Mouse (Mus musculus): ENCODE measurements around the gene Nipsnap1.

The Nipsnap1 gene

DNA sequence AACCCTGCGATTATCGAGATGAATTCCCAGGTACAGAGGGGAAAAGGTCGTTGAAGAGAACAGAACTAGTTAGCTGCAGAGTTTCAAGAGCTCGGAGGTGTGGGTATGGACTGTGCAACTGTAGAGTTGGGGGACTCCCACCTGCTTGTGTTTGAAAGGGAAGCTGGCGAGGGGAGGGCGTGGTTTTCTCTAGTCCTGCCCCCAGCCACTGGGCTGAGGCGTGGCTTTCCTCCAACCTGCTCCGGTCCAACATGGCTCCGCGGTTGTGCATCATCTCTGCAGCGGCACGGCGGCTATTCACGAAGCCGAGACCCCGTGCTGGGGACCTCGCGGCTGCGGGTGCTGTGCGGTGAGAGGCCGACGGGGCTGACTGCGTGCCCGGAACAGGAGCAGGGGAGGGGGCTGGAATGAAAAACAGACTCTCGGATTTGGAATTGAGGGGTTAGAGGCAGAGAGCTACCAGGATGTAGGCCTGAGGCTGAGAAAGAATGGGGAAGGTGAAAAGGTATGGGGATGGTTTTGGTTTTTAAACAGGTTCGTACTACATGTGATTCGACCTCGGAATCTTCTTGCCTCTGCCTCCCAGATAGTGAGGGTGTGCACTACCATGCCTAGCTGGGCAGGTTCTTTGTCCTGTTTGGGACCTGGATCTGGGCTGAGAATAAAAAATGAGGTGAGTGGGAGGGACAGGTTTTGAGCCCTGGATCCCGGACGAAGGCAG is at the start of gene Nipsnap1:
Gene Nipsnap1, plus strand, starts transcription at position 197 of the 721 bp plus-strand sequence.
- peak; percentile 64 for DNase-seq (ENCODE audit: low spot score)

DNA sequence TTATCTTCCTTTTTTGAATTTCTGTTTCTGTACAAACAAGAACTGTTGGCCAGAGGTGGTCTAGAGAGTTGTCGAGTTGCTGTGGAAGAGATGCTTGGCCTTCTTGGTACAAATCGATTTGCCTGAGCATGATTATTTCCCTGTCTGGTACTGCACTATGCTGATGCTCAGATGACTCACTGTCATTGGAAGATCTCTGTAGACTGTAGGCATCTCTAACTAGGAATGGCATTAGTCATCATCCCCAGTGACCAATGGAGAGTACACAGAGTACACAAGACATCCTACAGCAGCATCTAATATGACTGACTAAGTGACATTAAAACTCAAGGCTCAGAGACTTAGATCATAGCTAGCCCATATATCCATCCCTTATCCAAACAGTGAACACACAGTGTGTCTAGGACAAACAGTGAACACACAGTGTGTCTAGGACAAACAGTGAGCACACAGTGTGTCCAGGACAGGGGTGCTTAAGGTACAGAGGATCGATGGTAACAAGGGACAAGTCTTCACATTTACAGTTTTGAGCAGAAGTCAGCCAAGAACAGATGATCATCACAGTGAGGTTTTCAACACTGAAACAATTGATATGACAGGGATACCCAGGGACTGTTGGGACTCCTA is 47.5 kb upstream of the Nipsnap1 start:
- DNase-seq (ENCODE audit: low spot score) = no peak

- DNase-seq (ENCODE audit: low spot score) = no peak
Measured at GRCm38 (mm10) chr11:4827340-4827739, 46.4 kb upstream of the Nipsnap1 start.

GRCm38 (mm10) chr11:4827916-4828315 is 45.8 kb upstream of the Nipsnap1 start:
- DNase-seq (ENCODE audit: low spot score) = no peak

GRCm38 (mm10) chr11:4831066-4831465 is 42.7 kb upstream of the Nipsnap1 start:
- DNase-seq (ENCODE audit: low spot score) = no peak

GRCm38 (mm10) chr11:4833295-4833939 is 40.3 kb upstream of the Nipsnap1 start:
- DNase-seq (ENCODE audit: low spot score) = no peak

- DNase-seq (ENCODE audit: low spot score) = no peak
Measured at GRCm38 (mm10) chr11:4835436-4835835, 38.3 kb upstream of the Nipsnap1 start.

- DNase-seq (ENCODE audit: low spot score) = peak; percentile 42
Measured at GRCm38 (mm10) chr11:4836755-4837154, 37.0 kb upstream of the Nipsnap1 start.

- DNase-seq (ENCODE audit: low spot score) = no peak
Measured at GRCm38 (mm10) chr11:4837342-4837741, 36.4 kb upstream of the Nipsnap1 start.

- DNase-seq (ENCODE audit: low spot score) = no peak
Measured at GRCm38 (mm10) chr11:4838235-4838634, 35.5 kb upstream of the Nipsnap1 start.

- DNase-seq (ENCODE audit: low spot score) = no peak
Measured at GRCm38 (mm10) chr11:4840942-4841526, 32.7 kb upstream of the Nipsnap1 start.

- DNase-seq (ENCODE audit: low spot score) = peak; percentile 33
Measured at GRCm38 (mm10) chr11:4848483-4849248, 25.1 kb upstream of the Nipsnap1 start.

- DNase-seq (ENCODE audit: low spot score) = peak; percentile 85
Measured at GRCm38 (mm10) chr11:4849258-4849943, 24.4 kb upstream of the Nipsnap1 start, which contains the start of gene Nf2. Nf2 (minus strand) TSS chr11:4849536.

DNA sequence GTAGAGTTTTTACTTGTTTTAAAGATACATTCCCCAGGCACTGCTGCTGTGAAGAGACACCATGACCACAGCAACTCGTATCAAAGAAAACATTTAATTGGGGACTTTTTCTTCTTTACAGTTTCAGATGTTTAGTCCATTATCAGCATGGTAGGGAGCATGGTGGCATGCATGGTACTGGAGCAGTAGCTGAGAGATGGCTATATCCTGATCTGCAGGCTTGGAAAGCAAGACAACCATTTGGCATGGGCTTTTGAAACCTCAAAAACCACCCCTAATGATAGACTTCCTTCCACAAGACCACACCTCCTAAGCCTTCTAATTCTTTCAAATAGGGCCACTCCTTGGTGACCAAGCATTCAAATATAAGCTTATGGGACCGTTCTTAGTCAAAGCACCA is 23.3 kb upstream of the Nipsnap1 start:
- no peak for DNase-seq (ENCODE audit: low spot score)

- no peak for DNase-seq (ENCODE audit: low spot score)
Measured at GRCm38 (mm10) chr11:4853021-4853420, 20.7 kb upstream of the Nipsnap1 start.

DNA sequence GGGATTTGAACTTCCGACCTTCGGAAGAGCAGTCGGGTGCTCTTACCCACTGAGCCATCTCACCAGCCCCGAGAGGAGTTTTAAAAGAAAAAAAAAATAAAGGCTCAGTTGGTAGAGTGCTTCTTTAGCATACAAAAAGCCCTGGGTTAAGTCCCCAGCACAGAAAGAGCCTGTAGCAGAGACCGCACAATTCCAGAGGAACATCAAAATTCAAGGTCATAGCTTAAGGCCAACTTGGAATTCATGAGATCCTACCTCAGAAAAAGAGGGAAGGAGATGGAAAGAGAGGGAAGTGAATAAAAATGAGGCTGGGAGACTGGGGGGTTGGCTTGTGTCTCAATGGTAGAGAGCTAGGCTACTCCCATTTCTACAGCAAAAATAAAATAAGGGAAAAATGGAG is 19.6 kb upstream of the Nipsnap1 start:
- no peak for DNase-seq (ENCODE audit: low spot score)

GRCm38 (mm10) chr11:4858416-4858815 is 15.3 kb upstream of the Nipsnap1 start:
- no peak for DNase-seq (ENCODE audit: low spot score)

DNA sequence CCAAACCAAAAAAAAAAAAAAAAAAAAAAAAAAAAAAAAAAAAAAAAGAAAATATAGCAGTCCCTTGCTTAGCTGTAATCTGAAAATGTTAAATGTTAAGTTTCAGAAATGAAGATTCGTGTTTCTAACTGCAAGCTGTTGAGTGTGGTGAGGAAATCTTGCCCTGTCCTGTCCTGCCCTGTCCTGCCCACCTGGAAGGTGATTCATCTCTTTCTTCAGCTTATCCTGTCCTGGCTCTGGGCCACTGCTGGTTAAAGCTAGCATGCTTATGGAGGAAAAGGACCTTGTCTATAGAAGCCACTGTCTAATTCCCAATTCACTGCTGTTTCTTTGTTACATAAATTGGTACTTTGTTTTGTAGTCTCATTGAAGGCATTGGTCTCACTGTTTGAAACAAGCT is 12.8 kb upstream of the Nipsnap1 start:
- DNase-seq (ENCODE audit: low spot score) = no peak

DNA sequence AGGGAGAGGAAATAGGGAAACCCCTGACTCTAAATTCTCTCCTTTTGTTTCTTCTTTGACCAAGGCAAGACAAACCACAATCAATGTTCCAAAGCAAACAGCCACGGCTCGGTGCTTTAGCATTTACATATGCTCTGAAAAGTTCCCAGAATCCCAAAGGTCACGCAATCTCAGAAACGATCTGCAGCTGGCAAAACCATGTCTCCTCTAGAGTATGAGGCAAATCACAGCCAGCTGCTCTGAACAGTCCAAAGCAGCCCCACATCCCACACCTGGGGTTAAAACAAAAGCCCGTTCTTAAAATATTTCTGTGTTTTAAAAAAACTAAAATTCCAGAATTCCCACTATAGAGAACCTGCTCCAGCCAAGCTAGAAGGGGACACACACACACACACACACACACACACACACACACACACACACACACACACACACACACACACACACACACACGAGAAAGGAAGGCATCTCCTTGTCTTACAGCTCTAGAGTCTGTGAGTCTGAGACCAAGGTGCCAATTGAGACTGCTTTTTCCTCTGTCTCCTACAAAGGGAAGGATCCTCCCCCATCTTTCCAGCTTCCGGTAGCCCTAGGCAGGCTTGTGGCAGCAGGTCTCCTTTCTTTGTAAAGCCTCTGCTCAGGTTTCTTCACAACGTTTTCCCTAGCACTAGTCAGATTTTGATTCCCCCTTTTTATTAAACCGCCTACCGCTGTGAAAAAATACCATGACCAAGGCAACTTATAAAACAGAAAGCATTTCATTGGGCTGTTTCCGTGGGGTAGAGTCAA is 11.7 kb upstream of the Nipsnap1 start:
- DNase-seq (ENCODE audit: low spot score) = no peak

GRCm38 (mm10) chr11:4862730-4863129 is 11.0 kb upstream of the Nipsnap1 start:
- no peak for DNase-seq (ENCODE audit: low spot score)

All from urinary bladder, postnatal 25 days (tissue).